Comparison of ENCODE assay signal across 8 mouse cellular contexts in the genomic region with DNA sequence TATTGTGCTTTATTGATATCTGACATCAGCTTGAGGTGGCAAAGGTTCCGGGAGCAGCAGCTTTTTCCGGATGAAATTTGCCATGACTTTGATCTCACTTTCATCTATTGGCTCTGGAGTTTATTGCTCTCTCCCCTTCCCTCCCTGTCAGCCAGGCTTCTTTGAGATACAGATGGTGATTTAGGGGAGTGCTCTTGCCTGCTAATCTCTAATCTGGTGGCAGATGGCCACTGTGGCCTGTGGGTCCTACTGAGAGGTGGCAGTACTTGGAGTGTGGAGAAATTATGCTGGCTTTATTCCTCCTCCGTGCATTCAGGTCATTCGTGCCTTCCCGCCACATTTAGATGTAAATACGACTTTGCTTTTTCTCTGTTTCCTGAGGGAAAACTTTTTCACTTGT. TPM values are rescaled to one million over a fixed set of nuclear protein-coding genes. Genes with fewer than 3 reads are reported as not detected.
DNase-seq lines count a peak whose midpoint lies in the region; ATAC-seq and TF ChIP-seq lines count a peak whose summit lies in the region.

No protein-coding gene starts in this region.

- H3K36me3 ChIP-seq in lung, embryonic 16.5 days (ENCODE audit: control insufficient read depth, insufficient read depth, low read length): peaks cover 6% of the 10 kb centered on the region
- peaks cover 13% of the 10 kb centered on the region for H3K36me3 ChIP-seq in stomach, embryonic 15.5 days

- no peak for TF ChIP-seq CTCF in embryonic fibroblast, embryonic 13.5 days (IDR thresholded peaks at IDR 0.05; ENCODE audit: borderline replicate concordance, insufficient read depth, low read length)

- peak overlapping the region; percentile 96 for H3K4me3 ChIP-seq in lung, embryonic 16.5 days (ENCODE audit: low read length)
- peak overlapping the region; percentile 81 for H3K4me3 ChIP-seq in embryonic fibroblast, embryonic 13.5 days (ENCODE audit: insufficient read depth, low read length)
- peak overlapping the region; percentile 80 for H3K4me3 ChIP-seq in stomach, embryonic 15.5 days (replicated peaks)

- H3K9ac ChIP-seq in lung, embryonic 16.5 days (ENCODE audit: low read length): peak overlapping the region; percentile 89
- H3K9ac ChIP-seq in stomach, embryonic 15.5 days: peak overlapping the region; percentile 79

- no peak for DNase-seq in lung, postnatal 14 days
- peak; percentile 42 for DNase-seq in liver
- DNase-seq in thymus, postnatal 10 days (ENCODE audit: low spot score in 2 of 2): no peak
- DNase-seq in layer of hippocampus, postnatal 14 days (ENCODE audit: low spot score in 2 of 2): no peak

- 31% methylated on average over 6 of the region's 6 CpGs for WGBS in lung, embryonic 16.5 days
- WGBS in stomach, embryonic 15.5 days: 30% methylated on average over 6 of the region's 6 CpGs

- no peak for TF ChIP-seq POLR2A in embryonic fibroblast, embryonic 13.5 days (IDR thresholded peaks at IDR 0.05; ENCODE audit: low read depth, low read length)

- peaks cover 15% of the 10 kb centered on the region for H3K4me1 ChIP-seq in lung, embryonic 16.5 days (replicated peaks; ENCODE audit: control insufficient read depth, insufficient read depth, low read length)
- peaks cover 6% of the 10 kb centered on the region; the same call in 1 of the 2 replicates for H3K4me1 ChIP-seq in embryonic fibroblast, embryonic 13.5 days (ENCODE audit: control insufficient read depth, insufficient read depth, low read length)
- peaks cover 7% of the 10 kb centered on the region for H3K4me1 ChIP-seq in stomach, embryonic 15.5 days

- no peaks in the 10 kb centered on the region for H3K9me3 ChIP-seq in lung, embryonic 16.5 days (ENCODE audit: control insufficient read depth, low read length)
- no peaks in the 10 kb centered on the region for H3K9me3 ChIP-seq in stomach, embryonic 15.5 days

- H3K4me2 ChIP-seq in lung, embryonic 16.5 days (ENCODE audit: low read depth, low read length): peak overlapping the region; percentile 72
- H3K4me2 ChIP-seq in stomach, embryonic 15.5 days: peak overlapping the region; percentile 67

- H3K27ac ChIP-seq in lung, embryonic 16.5 days (ENCODE audit: low read length): no peak overlapping the region
- no peak overlapping the region for H3K27ac ChIP-seq in embryonic fibroblast, embryonic 13.5 days (ENCODE audit: insufficient read depth, low read length)
- no peak overlapping the region for H3K27ac ChIP-seq in stomach, embryonic 15.5 days

- ATAC-seq in lung, embryonic 16.5 days (ENCODE audit: low read depth): no peak
- no peak for ATAC-seq in stomach, embryonic 15.5 days (ENCODE audit: insufficient read depth, low FRiP score, low read depth)
- no peak for ATAC-seq in monocyte, adult 5-6 weeks (replicated peaks; ENCODE audit: insufficient number of reproducible peaks, low FRiP score, low TSS enrichment, poor library complexity, severe bottlenecking)

- H3K27me3 ChIP-seq in lung, embryonic 16.5 days (ENCODE audit: control insufficient read depth, insufficient read depth, low read depth, low read length): no peaks in the 10 kb centered on the region
- H3K27me3 ChIP-seq in stomach, embryonic 15.5 days (replicated peaks): no peaks in the 10 kb centered on the region

RNA-seq across cellular contexts. Expression of a gene that starts 0.8 kb away (rescaled TPM):
- 82.3 and 84.4 TPM in 2 replicates for polyA plus RNA-seq in lung, embryonic 16.5 days (2015; fragmentation: Nextera tagmentation; extraction: Ambion mirVana)
- polyA plus RNA-seq in embryonic fibroblast, embryonic 13.5 days (2011; ENCODE audit: insufficient read length, low read depth, missing spikeins): 65.7 and 89.8 TPM in 2 replicates
- polyA plus RNA-seq in stomach, embryonic 15.5 days (2015; fragmentation: Nextera tagmentation; extraction: Ambion mirVana): 73.4 and 82.2 TPM in 2 replicates
- 10 to 100 TPM; 53.1 to 56.1 TPM for total RNA-seq in layer of hippocampus, postnatal 14 days (2021)
- 15.5 to 26.4 TPM (median 23.1 TPM) in 3 replicates for total RNA-seq in monocyte, adult 5-6 weeks (2017)

RNA-seq across cellular contexts. Expression of a gene that starts 0.9 kb away (rescaled TPM):
- 60.0 and 65.9 TPM in 2 replicates for polyA plus RNA-seq in lung, embryonic 16.5 days (2015; fragmentation: Nextera tagmentation; extraction: Ambion mirVana)
- 49.8 and 50.9 TPM in 2 replicates for polyA plus RNA-seq in embryonic fibroblast, embryonic 13.5 days (2011; ENCODE audit: insufficient read length, low read depth, missing spikeins)
- polyA plus RNA-seq in stomach, embryonic 15.5 days (2015; fragmentation: Nextera tagmentation; extraction: Ambion mirVana): 70.3 and 75.3 TPM in 2 replicates
- total RNA-seq in layer of hippocampus, postnatal 14 days (2021): 10 to 100 TPM; 26.1 to 26.7 TPM
- total RNA-seq in monocyte, adult 5-6 weeks (2017): 28.8 to 32.4 TPM (median 31.4 TPM) in 3 replicates

RNA-seq across cellular contexts. Expression of a gene that starts 22.4 kb away (rescaled TPM):
- polyA plus RNA-seq in lung, embryonic 16.5 days (2015; fragmentation: Nextera tagmentation; extraction: Ambion mirVana): 609 and 641 TPM in 2 replicates
- polyA plus RNA-seq in embryonic fibroblast, embryonic 13.5 days (2011; ENCODE audit: insufficient read length, low read depth, missing spikeins): 403 and 492 TPM in 2 replicates
- 626 and 677 TPM in 2 replicates for polyA plus RNA-seq in stomach, embryonic 15.5 days (2015; fragmentation: Nextera tagmentation; extraction: Ambion mirVana)
- 100 to 1,000 TPM; 569 to 570 TPM for total RNA-seq in layer of hippocampus, postnatal 14 days (2021)
- total RNA-seq in monocyte, adult 5-6 weeks (2017): 117 to 136 TPM (median 120 TPM) in 3 replicates

RNA-seq across cellular contexts. Expression of a gene that starts 38.2 kb away (rescaled TPM):
- 9.9 and 11.4 TPM in 2 replicates for polyA plus RNA-seq in lung, embryonic 16.5 days (2015; fragmentation: Nextera tagmentation; extraction: Ambion mirVana)
- polyA plus RNA-seq in embryonic fibroblast, embryonic 13.5 days (2011; ENCODE audit: insufficient read length, low read depth, missing spikeins): 11.3 and 12.8 TPM in 2 replicates
- 13.7 and 14.2 TPM in 2 replicates for polyA plus RNA-seq in stomach, embryonic 15.5 days (2015; fragmentation: Nextera tagmentation; extraction: Ambion mirVana)
- 10 to 100 TPM; 33.4 to 34.0 TPM for total RNA-seq in layer of hippocampus, postnatal 14 days (2021)
- 5.1 to 7.7 TPM (median 7.6 TPM) in 3 replicates for total RNA-seq in monocyte, adult 5-6 weeks (2017)

RNA-seq across cellular contexts. Expression of a gene that starts 46.8 kb away (rescaled TPM):
- polyA plus RNA-seq in lung, embryonic 16.5 days (2015; fragmentation: Nextera tagmentation; extraction: Ambion mirVana): 30.2 and 31.8 TPM in 2 replicates
- polyA plus RNA-seq in embryonic fibroblast, embryonic 13.5 days (2011; ENCODE audit: insufficient read length, low read depth, missing spikeins): 53.2 and 54.2 TPM in 2 replicates
- polyA plus RNA-seq in stomach, embryonic 15.5 days (2015; fragmentation: Nextera tagmentation; extraction: Ambion mirVana): 28.2 and 32.1 TPM in 2 replicates
- 10 to 100 TPM; 29.2 to 37.6 TPM for total RNA-seq in layer of hippocampus, postnatal 14 days (2021)
- total RNA-seq in monocyte, adult 5-6 weeks (2017): 18.6 to 55.2 TPM (median 41.6 TPM) in 3 replicates
